Mouse (Mus musculus) neural tube, embryonic 12.5 days (tissue): ENCODE measurements around the gene Nap1l1. TPM values are rescaled to one million over a fixed set of nuclear protein-coding genes. Genes with fewer than 3 reads are reported as not detected.

Experiments
- ATAC-seq: fragments of 200-750 bp; cut with Nextera tagmentation; 2 replicates; pipeline ENCODE4 v1.8.0; 2017; ENCODE audit warnings: low read depth, mild to moderate bottlenecking, moderate TSS enrichment, moderate library complexity; ENCODE audit not compliant: low FRiP score
- H3K27ac ChIP-seq: fragments of 300-500 bp; sonication (generic); 2 replicates; pipeline ENCODE4 v1.5.1; 2016
- H3K27me3 ChIP-seq: fragments of 300-500 bp; sonication (generic); replicated peaks from 2 replicates; pipeline ENCODE4 v1.6.1; 2016; ENCODE audit warnings: mild to moderate bottlenecking
- H3K36me3 ChIP-seq: fragments of 300-500 bp; sonication (generic); 2 replicates; pipeline ENCODE4 v1.6.1; 2016; ENCODE audit warnings: mild to moderate bottlenecking
- H3K4me1 ChIP-seq: fragments of 300-500 bp; sonication (generic); 2 replicates; pipeline ENCODE4 v1.6.1; 2016
- H3K4me2 ChIP-seq: fragments of 300-500 bp; sonication (generic); replicated peaks from 2 replicates; pipeline ENCODE4 v1.6.1; 2016; ENCODE audit warnings: mild to moderate bottlenecking
- H3K4me3 ChIP-seq: fragments of 300-500 bp; sonication (generic); 2 replicates; pipeline ENCODE4 v1.5.1; 2016
- H3K9ac ChIP-seq: fragments of 300-500 bp; sonication (generic); 2 replicates; pipeline ENCODE4 v1.6.1; 2016; ENCODE audit warnings: mild to moderate bottlenecking
- H3K9me3 ChIP-seq: fragments of 300-500 bp; sonication (generic); 2 replicates; pipeline ENCODE4 v1.6.1; 2016; ENCODE audit warnings: mild to moderate bottlenecking
- WGBS: fragments of 180-500 bp; shearing (Covaris S2); methylation state at CpG from one replicate; pipeline ENCODE4 v1.1.7; 2016; 5-methylcytosine and 5-hydroxymethylcytosine counted together
- polyA plus RNA-seq: library from polyadenylated mRNA; unstranded; fragments of >200 nt; fragmentation: Nextera tagmentation; extraction: Ambion mirVana; gene quantifications from 2 replicates; pipeline ENCODE4 v1.2.1, GENCODE M21; 2016

The Nap1l1 gene
- polyA plus RNA-seq, 1 experiment from 2014 or later: 247 TPM

- H3K27ac ChIP-seq: no peak overlapping the region
- WGBS: 48% methylated on average over 7 of the region's 7 CpGs
- no peaks in the 10 kb centered on the region for H3K36me3 ChIP-seq
- no peak overlapping the region for H3K9ac ChIP-seq
- H3K4me1 ChIP-seq: peaks cover 12% of the 10 kb centered on the region; the same call in 1 of the 2 replicates
- ATAC-seq: no peak
- H3K27me3 ChIP-seq: no peaks in the 10 kb centered on the region
- no peak overlapping the region for H3K4me3 ChIP-seq
- H3K4me2 ChIP-seq: no peak overlapping the region
- H3K9me3 ChIP-seq: no peaks in the 10 kb centered on the region
These were observed 70.8 kb downstream of the Nap1l1 start for GRCm38 (mm10) chr10:111543781-111544260.

GRCm38 (mm10) chr10:111544311-111544710, 71.3 kb downstream of the Nap1l1 start:
- ATAC-seq: no peak
- H3K27ac ChIP-seq: no peak overlapping the region
- H3K9ac ChIP-seq: no peak overlapping the region
- no peaks in the 10 kb centered on the region for H3K27me3 ChIP-seq
- H3K4me2 ChIP-seq: no peak overlapping the region
- H3K4me3 ChIP-seq: no peak overlapping the region
- no peaks in the 10 kb centered on the region for H3K9me3 ChIP-seq
- H3K4me1 ChIP-seq: peaks cover 12% of the 10 kb centered on the region; the same call in 1 of the 2 replicates
- H3K36me3 ChIP-seq: no peaks in the 10 kb centered on the region
- WGBS: 77% methylated on average over 4 of the region's 4 CpGs

- Histone ChIP-seq H3K36me3 (no peaks in the 10 kb centered on the region), H3K4me1 (0 out of 2 replicates have a peak, but pooled peaks cover 5% of the 10 kb centered on the region), H3K4me3 (no peak overlapping the region), H3K4me2 (no peak overlapping the region), H3K9me3 (no peaks in the 10 kb centered on the region), H3K27me3 (no peaks in the 10 kb centered on the region), H3K9ac (no peak overlapping the region), H3K27ac (no peak overlapping the region)
- 75% methylated on average over 4 of the region's 4 CpGs for WGBS
- ATAC-seq: no peak
These were observed 72.6 kb downstream of the Nap1l1 start for GRCm38 (mm10) chr10:111545648-111546047.

Other genes starting within 250 kb of the Nap1l1 start
- 5.1 and 5.9 TPM in 2 replicates for gene Bbs10, start 174.5 kb upstream of the Nap1l1 start, polyA plus RNA-seq
- 47.4 and 59.2 TPM in 2 replicates for gene Phlda1, start 33.1 kb downstream of the Nap1l1 start, polyA plus RNA-seq